Mouse (Mus musculus) heart, adult 2 months (tissue): Measurements from ENCODE around the gene Foxp1.

Experiments used
- CTCF ChIP-seq: fragments of 200-600 bp; IDR thresholded peaks from 2 replicates; pipeline ENCODE4 v1.8.1; 2022; ENCODE audit warnings: antibody characterized with exemption, mild to moderate bottlenecking, moderate library complexity
- EP300 ChIP-seq: fragments of 200-500 bp; IDR thresholded peaks from 2 replicates; pipeline ENCODE4 v1.6.1; 2011; ENCODE audit warnings: low read depth, low read length, control low read depth; ENCODE audit not compliant: insufficient read depth
- POLR2A ChIP-seq: fragments of 200-500 bp; IDR thresholded peaks from 2 replicates; pipeline ENCODE4 v1.6.1; 2011; ENCODE audit warnings: mild to moderate bottlenecking, low read depth, low read length, control low read depth; ENCODE audit not compliant: insufficient read depth

- no peak for TF ChIP-seq CTCF
- TF ChIP-seq POLR2A: no peak
- no peak for TF ChIP-seq EP300
These were observed 594.2 kb downstream of the Foxp1 start for GRCm38 (mm10) chr6:98928365-98928764.
